Mouse (Mus musculus) liver, embryonic 11.5 days (tissue): ENCODE measurements around the gene Tmsb15l. TPM values are rescaled to one million over a fixed set of nuclear protein-coding genes. Genes with fewer than 3 reads are reported as not detected.

Source experiments
- ATAC-seq: fragments of 200-750 bp; cut with Nextera tagmentation; replicated peaks from 2 replicates; pipeline ENCODE4 v1.8.0; 2017; ENCODE audit warnings: moderate number of reproducible peaks, mild to moderate bottlenecking, moderate TSS enrichment, moderate library complexity; ENCODE audit not compliant: low FRiP score
- DNase-seq: peaks from one replicate; pipeline ENCODE4 v3.0.0-alpha.2; 2017; ENCODE audit warnings: low spot score
- H3K27ac ChIP-seq: fragments of 300-500 bp; sonication (generic); 2 replicates; pipeline ENCODE4 v1.5.1; 2014; ENCODE audit warnings: mild to moderate bottlenecking, low read depth, low read length, control low read depth
- H3K27me3 ChIP-seq: fragments of 300-500 bp; sonication (generic); replicated peaks from 2 replicates; pipeline ENCODE4 v1.6.1; 2014; ENCODE audit warnings: low read length, mixed read lengths; ENCODE audit not compliant: control insufficient read depth, insufficient read depth
- H3K36me3 ChIP-seq: fragments of 300-500 bp; sonication (generic); 2 replicates; pipeline ENCODE4 v1.6.1; 2014; ENCODE audit warnings: mild to moderate bottlenecking, low read length, moderate library complexity, mixed read lengths; ENCODE audit not compliant: control insufficient read depth, insufficient read depth
- H3K4me1 ChIP-seq: fragments of 300-500 bp; sonication (generic); replicated peaks from 2 replicates; pipeline ENCODE4 v1.6.1; 2014; ENCODE audit warnings: low read length, mixed read lengths; ENCODE audit not compliant: control insufficient read depth, insufficient read depth
- H3K4me2 ChIP-seq: fragments of 300-500 bp; sonication (generic); 2 replicates; pipeline ENCODE4 v1.6.1; 2014; ENCODE audit warnings: mild to moderate bottlenecking, control low read depth, moderate library complexity
- H3K4me3 ChIP-seq: fragments of 300-500 bp; sonication (generic); 2 replicates; pipeline ENCODE4 v1.5.1; 2014; ENCODE audit warnings: low read depth, low read length, control low read depth
- H3K9ac ChIP-seq: fragments of 300-500 bp; sonication (generic); 2 replicates; pipeline ENCODE4 v1.6.1; 2014; ENCODE audit warnings: low read depth, low read length, control low read depth
- H3K9me3 ChIP-seq: fragments of 300-500 bp; sonication (generic); 2 replicates; pipeline ENCODE4 v1.6.1; 2016; ENCODE audit warnings: low read length, inconsistent platforms, mixed read lengths; ENCODE audit not compliant: control insufficient read depth
- WGBS: fragments of 180-500 bp; shearing (Covaris S2); extraction: QIAGEN DNeasy Blood & Tissue Kit; methylation state at CpG from one replicate; pipeline ENCODE4 v1.1.7; 2014; 5-methylcytosine and 5-hydroxymethylcytosine counted together
- polyA plus RNA-seq: library from polyadenylated mRNA; unstranded; fragments of >200 nt; fragmentation: Nextera tagmentation; extraction: Ambion mirVana; gene quantifications from 2 replicates; pipeline ENCODE4 v1.2.1, GENCODE M21; 2014

The Tmsb15l gene
- polyA plus RNA-seq = 1.8 and 2.8 TPM in 2 replicates

- no peaks in the 10 kb centered on the region for H3K27me3 ChIP-seq
- H3K4me3 ChIP-seq = peak within 1 kb of the TSS; percentile 39
- H3K9ac ChIP-seq = no peak within 1 kb of the TSS
- H3K9me3 ChIP-seq = no peaks in the 10 kb centered on the region
- H3K4me1 ChIP-seq = no peaks in the 10 kb centered on the region
- ATAC-seq (peak; percentile 99), DNase-seq (peak; percentile 47)
- WGBS = 22% methylated on average over 15 of the region's 15 CpGs
- no peaks in the 10 kb centered on the region for H3K36me3 ChIP-seq
- no peak within 1 kb of the TSS for H3K27ac ChIP-seq
- H3K4me2 ChIP-seq = peak within 1 kb of the TSS; percentile 57
These were observed at the start of gene Tmsb15l, which contains the start of gene Tmsb15b1 for GRCm38 (mm10) chrX:136976424-136977084. Gene Tmsb15l (minus strand): TSS chrX:136976869. Gene Tmsb15b1 (minus strand): TSS chrX:136976874.

DNA sequence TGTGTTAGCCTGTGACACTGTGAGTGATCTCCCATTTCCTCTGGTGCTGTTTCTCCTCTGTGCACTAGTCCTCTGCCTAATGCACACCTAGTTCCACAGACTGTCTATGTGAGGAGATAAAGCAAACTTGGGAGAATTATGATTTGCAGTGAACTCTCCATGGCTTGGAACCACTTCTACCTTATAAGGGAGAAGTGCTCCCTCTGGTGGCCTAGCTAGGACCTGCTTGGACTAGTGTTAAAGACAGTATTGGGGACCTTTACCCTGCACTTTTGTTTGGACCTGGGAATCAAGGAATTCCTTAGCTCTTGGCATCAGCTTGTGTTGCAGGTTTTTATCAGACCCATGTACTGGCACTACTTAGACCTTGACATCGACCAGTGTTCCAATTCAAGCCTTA lies 42.6 kb upstream of the Tmsb15l start:
- WGBS = 27% methylated on average over 1 of the region's 1 CpGs
- Histone ChIP-seq H3K4me1 (no peaks in the 10 kb centered on the region), H3K27me3 (no peaks in the 10 kb centered on the region), H3K4me2 (no peak overlapping the region), H3K27ac (no peak overlapping the region), H3K36me3 (no peaks in the 10 kb centered on the region; the same call in 1 of the 2 replicates), H3K9ac (no peak overlapping the region), H3K4me3 (no peak overlapping the region), H3K9me3 (no peaks in the 10 kb centered on the region)
- DNase-seq (no peak), ATAC-seq (peak; percentile 68)

DNA sequence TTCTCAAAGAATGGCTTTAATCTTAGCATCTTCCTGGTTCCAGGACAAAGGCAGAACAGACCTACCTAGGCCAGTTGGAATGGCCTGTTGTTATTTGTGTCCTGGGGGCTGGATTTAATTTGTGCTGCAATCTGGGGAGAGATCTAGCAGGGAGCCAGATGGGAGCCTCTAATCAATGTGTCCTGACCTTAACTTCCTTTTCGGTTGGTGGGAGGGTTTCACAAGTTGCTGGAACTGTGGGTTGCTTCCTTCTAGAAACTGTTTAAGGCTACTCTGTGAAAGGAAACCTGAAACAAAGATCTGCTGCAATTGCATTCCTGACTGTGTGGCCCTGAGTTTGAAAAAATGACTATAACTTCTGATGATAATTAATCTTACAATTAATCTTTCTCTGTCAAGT lies 41.0 kb upstream of the Tmsb15l start:
- no peaks in the 10 kb centered on the region for H3K27me3 ChIP-seq
- no peaks in the 10 kb centered on the region for H3K4me1 ChIP-seq
- H3K27ac ChIP-seq = no peak overlapping the region
- ATAC-seq = no peak
- no peaks in the 10 kb centered on the region for H3K9me3 ChIP-seq
- no peak overlapping the region for H3K4me3 ChIP-seq
- H3K9ac ChIP-seq = no peak overlapping the region
- 67% methylated on average over 1 of the region's 1 CpGs for WGBS
- no peak overlapping the region for H3K4me2 ChIP-seq
- DNase-seq = no peak
- no peaks in the 10 kb centered on the region; the same call in 1 of the 2 replicates for H3K36me3 ChIP-seq

GRCm38 (mm10) chrX:137015099-137015709 lies 38.5 kb upstream of the Tmsb15l start:
- no peaks in the 10 kb centered on the region for H3K27me3 ChIP-seq
- H3K4me3 ChIP-seq = no peak overlapping the region
- no peak overlapping the region for H3K27ac ChIP-seq
- WGBS = 54% methylated on average over 6 of the region's 6 CpGs
- H3K9me3 ChIP-seq = no peaks in the 10 kb centered on the region
- H3K36me3 ChIP-seq = no peaks in the 10 kb centered on the region; the same call in 1 of the 2 replicates
- DNase-seq (no peak), ATAC-seq (no peak)
- no peaks in the 10 kb centered on the region for H3K4me1 ChIP-seq
- H3K4me2 ChIP-seq = no peak overlapping the region
- H3K9ac ChIP-seq = no peak overlapping the region

- Histone ChIP-seq H3K4me3 (no peak overlapping the region), H3K27ac (no peak overlapping the region), H3K36me3 (no peaks in the 10 kb centered on the region), H3K9me3 (no peaks in the 10 kb centered on the region), H3K4me2 (no peak overlapping the region), H3K4me1 (no peaks in the 10 kb centered on the region), H3K27me3 (peaks cover 23% of the 10 kb centered on the region), H3K9ac (no peak overlapping the region)
- ATAC-seq = no peak
- 73% methylated on average over 2 of the region's 2 CpGs for WGBS
- no peak for DNase-seq
These were observed 19.6 kb upstream of the Tmsb15l start for GRCm38 (mm10) chrX:136996256-136996655.

DNA sequence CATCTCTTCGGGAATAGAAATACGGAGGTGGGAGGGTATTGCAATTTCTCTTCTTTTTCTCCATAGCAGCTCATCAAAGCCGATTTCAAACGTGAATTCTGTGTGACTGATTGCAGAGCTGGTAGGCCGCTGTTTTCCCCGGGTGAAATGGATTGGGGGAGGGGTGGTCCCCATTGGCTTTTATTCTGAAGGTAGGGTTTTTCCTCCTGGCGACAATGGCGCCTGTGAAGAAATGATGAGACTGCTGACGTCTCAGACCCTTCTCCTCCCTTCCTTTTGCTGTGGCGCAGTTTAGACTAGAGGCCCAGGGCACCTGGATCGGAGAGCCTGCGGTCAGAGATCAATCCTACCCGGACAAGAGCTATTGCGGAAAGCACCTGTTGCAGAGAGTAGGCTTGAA lies 17.0 kb upstream of the Tmsb15l start:
- no peaks in the 10 kb centered on the region for H3K36me3 ChIP-seq
- no peaks in the 10 kb centered on the region for H3K9me3 ChIP-seq
- WGBS = 39% methylated on average over 14 of the region's 14 CpGs
- H3K4me2 ChIP-seq = peak overlapping the region; percentile 56
- DNase-seq = no peak
- H3K4me3 ChIP-seq = no peak overlapping the region; the same call in 1 of the 2 replicates
- H3K27ac ChIP-seq = no peak overlapping the region
- no peak for ATAC-seq
- H3K27me3 ChIP-seq = peaks cover 25% of the 10 kb centered on the region
- no peaks in the 10 kb centered on the region for H3K4me1 ChIP-seq
- no peak overlapping the region for H3K9ac ChIP-seq

DNA sequence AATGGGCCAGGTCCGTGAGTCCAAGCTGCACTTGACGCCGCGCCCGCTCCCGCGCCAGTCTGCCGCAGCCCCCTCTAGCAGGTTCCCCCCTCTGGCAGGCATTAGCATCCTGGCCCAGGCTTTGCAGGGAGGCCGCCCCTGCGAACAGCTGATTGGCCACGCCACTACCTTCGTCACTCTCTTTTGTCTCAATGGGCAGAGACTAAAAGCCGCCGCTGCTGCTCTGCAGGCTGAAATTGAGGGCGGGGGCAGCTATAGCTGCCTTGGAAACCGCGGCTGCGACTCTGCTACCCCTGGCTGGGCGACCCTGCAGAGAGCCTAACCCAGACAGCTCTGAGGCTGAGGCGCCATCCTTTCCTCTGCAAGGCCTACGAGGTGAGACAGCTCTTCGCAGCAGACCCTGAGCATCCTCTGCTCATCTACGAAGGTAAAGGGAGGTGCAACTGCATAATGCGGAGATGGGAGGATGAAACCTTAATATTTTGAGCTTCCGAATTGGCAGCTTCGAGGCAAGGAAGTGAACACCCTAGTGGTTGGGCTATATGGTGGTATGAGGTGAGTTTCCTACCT lies 16.4 kb upstream of the Tmsb15l start, which contains the start of gene Zcchc18:
Gene Zcchc18, plus strand, starts transcription at position 178 of the 570 bp plus-strand sequence.
- peak; percentile 68 for ATAC-seq
- no peaks in the 10 kb centered on the region for H3K9me3 ChIP-seq
- no peaks in the 10 kb centered on the region for H3K4me1 ChIP-seq
- H3K4me2 ChIP-seq = peak within 1 kb of the TSS; percentile 56
- peak; percentile 54 for DNase-seq
- peaks cover 25% of the 10 kb centered on the region for H3K27me3 ChIP-seq
- H3K9ac ChIP-seq = no peak within 1 kb of the TSS
- peak within 1 kb of the TSS; percentile 33 for H3K4me3 ChIP-seq
- H3K36me3 ChIP-seq = no peaks in the 10 kb centered on the region
- H3K27ac ChIP-seq = no peak within 1 kb of the TSS
- 15% methylated on average over 26 of the region's 26 CpGs for WGBS

DNA sequence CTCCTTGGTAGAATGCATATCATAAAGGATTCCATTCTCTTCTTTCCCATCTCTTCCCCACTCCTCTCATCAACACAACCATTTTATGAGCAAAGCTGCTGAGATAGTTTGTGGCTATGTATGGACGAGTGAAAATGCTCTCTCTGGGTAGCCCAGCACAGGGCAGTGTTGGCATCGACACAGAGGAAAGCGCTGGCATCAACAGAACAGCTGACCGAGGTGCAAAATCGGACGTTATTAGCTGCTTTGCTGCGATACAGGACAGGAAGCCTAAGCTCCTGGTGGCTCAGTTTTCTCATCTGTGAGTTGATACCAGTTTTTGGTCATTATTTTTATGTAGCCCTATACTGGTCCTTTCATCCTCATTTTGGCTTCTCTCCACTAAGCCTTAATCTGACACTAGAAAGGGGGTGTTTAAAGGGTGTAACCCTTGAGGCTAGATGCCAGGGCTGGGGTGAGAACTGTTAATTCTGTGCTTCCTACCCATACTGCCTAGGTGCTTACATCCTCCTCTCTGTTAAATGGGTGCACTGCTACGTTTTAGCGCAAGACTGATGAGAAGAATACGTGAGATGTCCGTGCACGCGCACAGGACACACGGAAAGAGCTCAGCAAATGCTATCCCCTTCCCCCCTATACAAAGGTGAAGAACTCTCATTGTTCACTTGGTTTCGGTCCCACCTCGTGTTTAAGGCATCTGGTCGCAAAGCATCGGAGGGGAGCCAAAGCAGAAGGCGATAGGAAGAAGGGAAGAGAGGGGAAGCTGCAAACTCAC lies 15.7 kb upstream of the Tmsb15l start:
- Histone ChIP-seq H3K4me1 (no peaks in the 10 kb centered on the region), H3K36me3 (no peaks in the 10 kb centered on the region), H3K4me3 (peak overlapping the region; percentile 33), H3K9ac (no peak overlapping the region), H3K9me3 (no peaks in the 10 kb centered on the region), H3K27me3 (peaks cover 25% of the 10 kb centered on the region), H3K4me2 (peak overlapping the region; percentile 56), H3K27ac (no peak overlapping the region)
- no peak for DNase-seq
- ATAC-seq = no peak; the same call in 1 of the 2 replicates
- WGBS = 23% methylated on average over 19 of the region's 19 CpGs
